Mouse (Mus musculus) G1E (cell line): ENCODE results near the gene Egfl7.

Experiments
- CTCF ChIP-seq: IDR thresholded peaks from 2 replicates; pipeline ENCODE4 v1.5.1; 2012; ENCODE audit warnings: low read depth, low read length, inconsistent platforms, mixed read lengths
- GATA1 ChIP-seq: IDR thresholded peaks from 2 replicates; pipeline ENCODE4 v1.6.1; 2012; ENCODE audit warnings: borderline replicate concordance, low read length, inconsistent platforms, mixed read lengths
- POLR2AphosphoS5 ChIP-seq: IDR thresholded peaks from 2 replicates; pipeline ENCODE4 v1.6.1; 2012; ENCODE audit warnings: low read depth, low read length, inconsistent platforms; ENCODE audit not compliant: insufficient replicate concordance

GRCm38 (mm10) chr2:26603159-26603558 is 23.3 kb downstream of the Egfl7 start:
- TF ChIP-seq CTCF (no peak), POLR2AphosphoS5 (no peak), GATA1 (no peak)
